Mouse (Mus musculus) hindbrain, embryonic 10.5 days (tissue): ENCODE measurements at regions not wholly inside any gene's neighbourhood (a gene's known extent, or its start where the extent isn't known, plus 50 kb on each side); places are given as distances from the start of the nearest gene placed in this dataset.

Experiments used
- DNase-seq: peaks from one replicate; pipeline ENCODE4 v3.0.0-alpha.2; 2017; ENCODE audit warnings: low spot score
- H3K27ac ChIP-seq: fragments of 300-500 bp; sonication (generic); 2 replicates; pipeline ENCODE4 v1.5.1; 2016; ENCODE audit warnings: mild to moderate bottlenecking, moderate library complexity
- H3K27me3 ChIP-seq: fragments of 300-500 bp; sonication (generic); 2 replicates; pipeline ENCODE4 v1.6.1; 2016; ENCODE audit warnings: mild to moderate bottlenecking; ENCODE audit not compliant: poor library complexity, insufficient read depth, severe bottlenecking
- H3K36me3 ChIP-seq: fragments of 300-500 bp; sonication (generic); 2 replicates; pipeline ENCODE4 v1.6.1; 2016; ENCODE audit warnings: mild to moderate bottlenecking, moderate library complexity
- H3K4me1 ChIP-seq: fragments of 300-500 bp; sonication (generic); replicated peaks from 2 replicates; pipeline ENCODE4 v1.6.1; 2016; ENCODE audit warnings: mild to moderate bottlenecking
- H3K4me3 ChIP-seq: fragments of 300-500 bp; sonication (generic); 2 replicates; pipeline ENCODE4 v1.5.1; 2016; ENCODE audit warnings: mild to moderate bottlenecking, moderate library complexity
- H3K9me3 ChIP-seq: fragments of 300-500 bp; sonication (generic); 2 replicates; pipeline ENCODE4 v1.6.1; 2016; ENCODE audit warnings: mild to moderate bottlenecking, moderate library complexity
- WGBS: fragments of 180-500 bp; shearing (Covaris S2); methylation state at CpG from one replicate; pipeline ENCODE4 v1.1.7; 2016; 5-methylcytosine and 5-hydroxymethylcytosine counted together

- 89% methylated on average over 5 of the region's 5 CpGs for WGBS
- Histone ChIP-seq H3K4me1 (no peaks in the 10 kb centered on the region), H3K9me3 (no peaks in the 10 kb centered on the region), H3K4me3 (no peak overlapping the region), H3K27ac (no peak overlapping the region), H3K27me3 (no peaks in the 10 kb centered on the region), H3K36me3 (no peaks in the 10 kb centered on the region)
- no peak for DNase-seq
These were observed 136.1 kb upstream of the 9330182O14Rik start for GRCm38 (mm10) chr15:39998063-39998462.

DNA sequence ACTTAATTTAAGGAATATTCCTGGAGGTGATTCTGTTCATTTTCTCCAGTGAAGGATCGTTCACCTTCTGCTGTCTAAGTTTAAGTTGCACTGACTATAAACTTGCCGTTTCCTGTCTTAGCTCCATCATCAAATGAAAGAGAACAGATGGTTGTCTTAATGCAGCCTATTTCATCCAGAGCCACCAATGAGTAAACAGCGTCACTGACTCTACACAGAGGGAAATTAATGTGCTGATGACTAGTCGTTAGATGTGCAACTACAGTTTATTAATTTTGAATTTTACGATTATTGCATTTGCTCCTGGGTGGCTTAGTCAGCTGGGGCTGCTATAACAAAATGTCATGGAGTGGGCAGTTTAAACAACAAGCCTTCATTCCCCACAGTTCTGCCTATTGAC lies 134.1 kb upstream of the 9330182O14Rik start:
- Histone ChIP-seq H3K9me3 (no peaks in the 10 kb centered on the region), H3K36me3 (no peaks in the 10 kb centered on the region), H3K27me3 (no peaks in the 10 kb centered on the region), H3K4me3 (no peak overlapping the region), H3K4me1 (no peaks in the 10 kb centered on the region), H3K27ac (no peak overlapping the region)
- no peak for DNase-seq
- 92% methylated on average over 5 of the region's 5 CpGs for WGBS

DNA sequence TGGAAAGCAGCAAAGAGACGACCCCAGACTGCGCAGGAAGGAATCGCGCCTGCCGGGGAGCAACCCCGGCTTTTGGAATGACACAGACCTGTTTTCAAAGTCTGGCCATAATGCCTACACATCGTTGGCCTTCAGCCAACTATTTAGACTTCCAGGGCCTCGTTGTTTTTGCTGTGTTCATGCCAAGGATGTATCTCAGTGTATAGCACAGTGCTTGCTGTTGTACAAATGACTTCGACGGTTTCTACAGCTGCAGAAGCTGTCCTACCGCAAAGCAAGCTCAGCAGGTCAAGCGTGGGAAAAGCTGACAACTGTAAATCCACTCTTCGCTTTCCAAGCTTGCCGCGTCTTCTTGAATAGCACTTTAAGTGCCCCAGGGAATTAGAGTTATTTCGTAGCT lies 129.1 kb upstream of the 9330182O14Rik start:
- DNase-seq = no peak
- Histone ChIP-seq H3K27ac (no peak overlapping the region), H3K9me3 (no peaks in the 10 kb centered on the region), H3K36me3 (no peaks in the 10 kb centered on the region), H3K4me1 (peaks cover 5% of the 10 kb centered on the region; the same call in 1 of the 2 replicates), H3K27me3 (no peaks in the 10 kb centered on the region), H3K4me3 (no peak overlapping the region)
- WGBS = 91% methylated on average over 16 of the region's 16 CpGs

GRCm38 (mm10) chr15:40007844-40008243 lies 126.3 kb upstream of the 9330182O14Rik start:
- H3K4me1 ChIP-seq = peaks cover 5% of the 10 kb centered on the region; the same call in 1 of the 2 replicates
- H3K27ac ChIP-seq = no peak overlapping the region
- WGBS = 31% methylated on average over 5 of the region's 5 CpGs
- H3K27me3 ChIP-seq = no peaks in the 10 kb centered on the region
- H3K4me3 ChIP-seq = no peak overlapping the region
- no peaks in the 10 kb centered on the region for H3K36me3 ChIP-seq
- no peak for DNase-seq
- H3K9me3 ChIP-seq = no peaks in the 10 kb centered on the region

DNA sequence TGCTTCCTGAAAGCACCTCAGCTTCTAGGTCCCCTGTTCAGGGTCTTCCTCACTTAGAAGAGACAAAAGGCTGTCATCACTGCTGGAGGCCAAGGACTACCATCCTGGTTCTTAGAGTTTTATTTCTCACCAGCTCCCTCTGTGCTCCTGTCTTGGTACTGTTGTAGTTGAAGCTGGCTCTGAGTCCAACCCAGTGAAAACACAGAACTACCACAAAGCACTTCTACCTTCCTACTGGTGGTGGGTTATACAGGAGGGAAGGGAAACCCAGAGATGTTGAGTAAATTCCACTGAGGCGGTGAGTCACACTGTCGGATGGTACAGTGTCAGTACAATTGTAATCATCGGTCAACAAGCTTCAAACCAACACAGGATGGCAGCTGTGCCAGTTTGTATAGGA lies 120.3 kb upstream of the 9330182O14Rik start:
- no peaks in the 10 kb centered on the region for H3K36me3 ChIP-seq
- no peak overlapping the region for H3K27ac ChIP-seq
- 96% methylated on average over 3 of the region's 3 CpGs for WGBS
- no peaks in the 10 kb centered on the region for H3K9me3 ChIP-seq
- H3K4me1 ChIP-seq = peaks cover 10% of the 10 kb centered on the region
- no peak overlapping the region for H3K4me3 ChIP-seq
- no peaks in the 10 kb centered on the region for H3K27me3 ChIP-seq
- no peak for DNase-seq

DNA sequence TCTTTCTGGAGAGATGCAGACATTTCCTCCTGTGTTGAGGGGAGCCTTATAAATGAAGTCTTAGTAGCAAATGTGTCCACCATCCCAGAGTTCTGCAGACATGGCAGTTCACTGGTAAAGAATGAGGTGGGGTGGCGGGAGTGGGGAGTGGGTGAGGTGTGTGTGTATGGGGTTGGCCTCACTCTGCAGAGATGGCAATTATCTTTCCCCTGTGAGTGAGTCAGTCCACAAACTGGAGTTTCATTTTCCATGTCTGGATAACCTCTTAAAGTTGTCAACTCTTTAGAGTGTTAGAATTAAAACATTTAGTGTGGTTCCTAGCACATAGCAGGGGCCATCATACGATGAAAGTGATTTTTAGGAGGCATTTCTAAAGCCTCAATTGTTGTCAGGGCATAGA lies 117.1 kb upstream of the 9330182O14Rik start:
- no peaks in the 10 kb centered on the region for H3K36me3 ChIP-seq
- no peak overlapping the region for H3K27ac ChIP-seq
- H3K4me1 ChIP-seq = peaks cover 14% of the 10 kb centered on the region
- WGBS = 88% methylated on average over 2 of the region's 2 CpGs
- H3K9me3 ChIP-seq = no peaks in the 10 kb centered on the region
- H3K4me3 ChIP-seq = no peak overlapping the region
- no peak for DNase-seq
- no peaks in the 10 kb centered on the region for H3K27me3 ChIP-seq

GRCm38 (mm10) chr15:40017597-40017996 lies 116.6 kb upstream of the 9330182O14Rik start:
- DNase-seq = no peak
- H3K9me3 ChIP-seq = no peaks in the 10 kb centered on the region
- no peaks in the 10 kb centered on the region for H3K27me3 ChIP-seq
- peaks cover 14% of the 10 kb centered on the region for H3K4me1 ChIP-seq
- no peaks in the 10 kb centered on the region for H3K36me3 ChIP-seq
- 44% methylated on average over 6 of the region's 6 CpGs for WGBS
- no peak overlapping the region for H3K27ac ChIP-seq
- H3K4me3 ChIP-seq = no peak overlapping the region

GRCm38 (mm10) chr15:40018047-40018791 lies 115.9 kb upstream of the 9330182O14Rik start:
- Histone ChIP-seq H3K27ac (no peak overlapping the region), H3K36me3 (no peaks in the 10 kb centered on the region), H3K9me3 (no peaks in the 10 kb centered on the region), H3K4me1 (peaks cover 14% of the 10 kb centered on the region), H3K27me3 (no peaks in the 10 kb centered on the region), H3K4me3 (no peak overlapping the region)
- DNase-seq = no peak
- WGBS = 34% methylated on average over 12 of the region's 12 CpGs

DNA sequence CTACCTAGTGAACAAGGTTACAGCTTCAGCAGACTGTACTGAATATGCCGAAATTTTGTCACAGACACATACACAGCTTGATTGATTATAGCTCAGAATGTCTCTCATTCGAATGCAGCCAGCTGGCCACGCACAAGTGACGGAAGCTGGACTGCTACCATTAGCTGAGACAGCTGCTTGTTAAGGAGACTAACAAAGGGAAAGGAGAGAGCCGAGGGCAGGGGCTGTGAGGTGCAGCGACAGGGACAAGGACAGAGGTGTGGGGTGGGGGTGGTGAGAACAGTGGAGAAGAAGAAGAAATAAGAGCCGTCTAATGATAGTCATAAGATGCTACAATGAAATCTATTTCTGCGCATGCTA lies 115.4 kb upstream of the 9330182O14Rik start:
- H3K36me3 ChIP-seq = no peaks in the 10 kb centered on the region
- WGBS = 56% methylated on average over 8 of the region's 8 CpGs
- no peaks in the 10 kb centered on the region for H3K27me3 ChIP-seq
- H3K27ac ChIP-seq = no peak overlapping the region
- no peak overlapping the region for H3K4me3 ChIP-seq
- peak; percentile 10 for DNase-seq
- no peaks in the 10 kb centered on the region for H3K9me3 ChIP-seq
- H3K4me1 ChIP-seq = peaks cover 14% of the 10 kb centered on the region

DNA sequence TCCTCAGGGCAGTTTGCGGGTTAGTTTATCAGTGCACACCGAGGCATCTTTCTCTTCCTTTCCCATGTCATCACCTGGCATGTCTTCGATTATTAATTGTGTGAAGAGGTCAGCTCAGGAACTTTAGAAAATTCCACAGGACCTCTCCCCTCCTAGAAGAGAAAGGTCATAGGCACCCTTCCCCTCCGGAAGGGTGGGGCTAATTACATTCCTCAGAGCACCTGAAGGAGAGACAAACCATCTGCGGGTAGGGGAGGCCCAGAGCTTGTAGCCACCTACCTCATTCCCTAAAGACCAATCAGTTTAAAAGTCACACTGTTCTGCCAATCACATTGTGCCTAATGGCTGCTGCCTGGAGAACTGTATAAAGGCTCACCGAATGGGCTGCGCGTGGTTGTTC lies 114.9 kb upstream of the 9330182O14Rik start:
- H3K36me3 ChIP-seq = no peaks in the 10 kb centered on the region
- WGBS = 88% methylated on average over 8 of the region's 8 CpGs

GRCm38 (mm10) chr15:40020097-40020496 lies 114.1 kb upstream of the 9330182O14Rik start:
- DNase-seq = no peak
- H3K9me3 ChIP-seq = no peaks in the 10 kb centered on the region
- H3K36me3 ChIP-seq = no peaks in the 10 kb centered on the region
- H3K4me1 ChIP-seq = peaks cover 14% of the 10 kb centered on the region
- H3K4me3 ChIP-seq = no peak overlapping the region
- no peaks in the 10 kb centered on the region for H3K27me3 ChIP-seq
- H3K27ac ChIP-seq = no peak overlapping the region

More for the DNA sequence above, 114.9 kb upstream of the 9330182O14Rik start:
- Histone ChIP-seq H3K27me3 (no peaks in the 10 kb centered on the region), H3K9me3 (no peaks in the 10 kb centered on the region), H3K4me3 (no peak overlapping the region), H3K27ac (no peak overlapping the region), H3K4me1 (peaks cover 14% of the 10 kb centered on the region)
- no peak for DNase-seq

GRCm38 (mm10) chr15:40020646-40021045 lies 113.5 kb upstream of the 9330182O14Rik start:
- Histone ChIP-seq H3K4me3 (no peak overlapping the region), H3K9me3 (no peaks in the 10 kb centered on the region)
- WGBS = 91% methylated on average over 3 of the region's 3 CpGs

GRCm38 (mm10) chr15:40023195-40023594 lies 111.0 kb upstream of the 9330182O14Rik start:
- WGBS = 94% methylated on average over 3 of the region's 3 CpGs
- no peaks in the 10 kb centered on the region for H3K9me3 ChIP-seq
- peaks cover 10% of the 10 kb centered on the region for H3K4me1 ChIP-seq
- no peaks in the 10 kb centered on the region for H3K27me3 ChIP-seq
- no peak for DNase-seq
- H3K36me3 ChIP-seq = no peaks in the 10 kb centered on the region
- no peak overlapping the region for H3K4me3 ChIP-seq
- H3K27ac ChIP-seq = no peak overlapping the region

More at GRCm38 (mm10) chr15:40020646-40021045, 113.5 kb upstream of the 9330182O14Rik start:
- Histone ChIP-seq H3K36me3 (no peaks in the 10 kb centered on the region), H3K27me3 (no peaks in the 10 kb centered on the region), H3K4me1 (peaks cover 14% of the 10 kb centered on the region), H3K27ac (no peak overlapping the region)
- DNase-seq = no peak

DNA sequence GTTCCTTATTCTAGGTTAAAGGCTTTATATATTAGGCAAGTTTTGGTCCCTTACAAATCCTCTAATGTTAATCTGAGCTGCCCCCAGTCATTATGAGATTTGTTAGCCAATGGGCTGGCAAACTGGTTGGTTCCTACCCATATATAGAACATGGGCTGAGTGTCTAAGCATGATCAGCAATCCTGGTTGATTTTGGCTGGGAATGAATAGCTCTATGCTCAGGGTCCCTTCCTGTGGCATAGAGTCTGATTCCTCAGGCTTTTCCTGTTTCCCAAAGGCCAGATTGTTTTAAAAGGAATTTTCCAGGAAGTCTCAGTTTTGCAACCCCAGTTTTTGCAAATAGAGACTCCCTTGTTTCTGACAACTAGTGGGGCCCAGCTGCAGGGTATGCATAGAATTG lies 102.1 kb upstream of the 9330182O14Rik start:
- Histone ChIP-seq H3K27me3 (no peaks in the 10 kb centered on the region), H3K4me3 (no peak overlapping the region), H3K36me3 (no peaks in the 10 kb centered on the region), H3K27ac (no peak overlapping the region), H3K9me3 (no peaks in the 10 kb centered on the region), H3K4me1 (no peaks in the 10 kb centered on the region)
- DNase-seq = no peak
